Mouse (Mus musculus) erythroblast, adult 5-6 weeks (primary cell): ENCODE results near the gene Krtap5-4. TPM values are rescaled to one million over a fixed set of nuclear protein-coding genes. Genes with fewer than 3 reads are reported as not detected.
"Not testable (repeated sequence)": the region's sequence is repeated elsewhere in the genome, so short reads cannot be mapped to it uniquely, and the experiment has no call there.

Experiments
- ATAC-seq: replicated peaks from 2 replicates; pipeline ENCODE4 v1.8.0; 2016; ENCODE audit warnings: moderate number of reproducible peaks, mild to moderate bottlenecking, moderate TSS enrichment, inconsistent platforms; ENCODE audit not compliant: poor library complexity, low FRiP score, severe bottlenecking
- total RNA-seq, 2 experiments: library from RNA; stranded (forward) in 1 of 2; stranded (reverse) in 1 of 2; fragments of 150-400 nt in 1 of 2; fragments of 200-764, 138-1000 nt in 1 of 2; gene quantifications; 2 replicates each; pipeline versions ENCODE4 v1.2.3 to v1.2.4; 2015 to 2017; ENCODE audit warnings: low replicate concordance in 2 of 2

The Krtap5-4 gene
- not detected in 2 replicates for total RNA-seq (2015; ENCODE audit: low replicate concordance)
- not detected in 2 replicates for total RNA-seq (2017; ENCODE audit: low replicate concordance)

DNA sequence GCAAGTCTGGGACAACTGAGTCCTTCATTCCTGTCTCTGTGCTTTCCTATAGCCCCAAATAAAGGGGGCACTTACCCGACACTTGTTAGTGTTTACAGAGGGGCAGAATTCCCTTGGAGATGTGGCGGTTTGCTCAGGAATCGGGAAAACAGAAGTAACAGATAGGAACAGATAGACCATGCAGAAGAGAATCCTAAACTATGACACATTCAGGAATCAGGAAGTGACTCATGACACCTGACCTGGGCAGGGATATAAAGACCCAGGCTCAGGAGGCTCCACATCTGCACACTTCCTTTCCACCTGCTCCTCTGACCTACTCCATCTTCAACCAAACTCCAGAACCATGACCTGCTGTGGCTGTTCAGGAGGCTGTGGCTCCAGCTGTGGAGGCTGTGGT is at the start of gene Krtap5-4:
TSS of gene Krtap5-4 (plus strand) at position 301 of the 400 bp plus-strand sequence.
- no peak for ATAC-seq

- no peak for ATAC-seq
These were observed 47.8 kb upstream of the Krtap5-4 start for GRCm38 (mm10) chr7:142255517-142255916.

DNA sequence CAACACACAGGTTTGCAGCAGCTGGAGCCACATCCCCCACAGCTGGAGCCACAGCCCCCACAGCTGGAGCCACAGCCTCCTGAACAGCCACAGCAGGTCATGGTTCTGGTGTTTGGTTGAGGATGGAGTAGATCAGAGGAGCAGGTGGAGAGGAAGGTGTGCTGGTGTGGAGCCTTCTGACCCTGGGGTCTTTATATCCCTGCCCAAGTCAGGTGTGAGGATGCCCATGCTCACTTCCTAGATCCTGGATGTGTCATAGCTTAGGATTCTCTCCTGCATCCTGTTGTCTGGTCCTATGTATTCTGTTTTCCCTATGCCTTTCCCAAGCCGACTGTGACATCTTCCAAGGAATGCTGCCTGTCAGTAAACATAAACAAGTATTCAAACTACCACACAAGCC is 45.1 kb upstream of the Krtap5-4 start, which contains the start of gene Gm2431:
TSS of gene Gm2431 (minus strand) at position 101 of the 400 bp plus-strand sequence.
- ATAC-seq = not testable (repeated sequence)

DNA sequence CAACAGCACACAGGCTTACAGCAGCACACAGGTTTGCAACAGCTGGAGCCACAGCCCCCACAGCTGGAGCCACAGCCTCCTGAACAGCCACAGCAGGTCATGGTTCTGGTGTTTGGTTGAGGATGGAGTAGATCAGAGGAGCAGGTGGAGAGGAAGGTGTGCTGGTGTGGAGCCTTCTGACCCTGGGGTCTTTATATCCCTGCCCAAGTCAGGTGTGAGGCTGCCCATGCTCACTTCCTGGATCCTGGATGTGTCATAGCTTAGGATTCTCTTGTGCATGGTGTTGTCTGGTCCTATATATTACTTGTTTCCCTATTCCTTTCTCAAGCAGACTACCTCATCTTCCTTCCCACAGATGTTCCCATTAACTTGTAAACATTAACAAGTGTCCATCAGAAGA is 29.1 kb upstream of the Krtap5-4 start, which contains the start of gene Gm4559:
TSS of gene Gm4559 (minus strand) at position 101 of the 400 bp plus-strand sequence.
- ATAC-seq = not testable (repeated sequence)

DNA sequence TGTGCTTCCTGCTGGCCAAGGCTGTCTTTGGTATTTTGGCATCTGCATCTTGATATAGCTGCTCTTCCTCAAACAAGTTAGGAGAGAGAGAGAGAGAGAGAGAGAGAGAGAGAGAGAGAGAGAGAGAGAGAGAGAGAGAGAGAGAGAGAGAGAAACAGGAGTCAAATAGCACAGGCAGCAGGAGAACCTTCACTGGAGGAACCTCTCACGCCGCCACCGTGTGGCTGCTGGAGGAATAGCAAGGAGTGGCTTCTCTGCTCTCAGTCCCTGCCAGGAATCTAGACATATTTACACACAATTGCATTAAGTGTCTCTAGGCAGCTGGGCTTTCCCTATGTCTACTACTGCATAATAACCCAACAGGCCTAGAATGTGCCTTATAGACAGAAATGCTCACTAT is 25.2 kb upstream of the Krtap5-4 start:
- ATAC-seq = peak; percentile 78

GRCm38 (mm10) chr7:142279291-142279690 is 24.1 kb upstream of the Krtap5-4 start:
- ATAC-seq = not testable (repeated sequence)

- not testable (repeated sequence) for ATAC-seq
These were observed 20.5 kb upstream of the Krtap5-4 start for GRCm38 (mm10) chr7:142282847-142283246.

GRCm38 (mm10) chr7:142284023-142284591 is 19.2 kb upstream of the Krtap5-4 start:
- ATAC-seq = 0 out of 2 replicates have a peak, but pooled peaks have one; percentile 24

DNA sequence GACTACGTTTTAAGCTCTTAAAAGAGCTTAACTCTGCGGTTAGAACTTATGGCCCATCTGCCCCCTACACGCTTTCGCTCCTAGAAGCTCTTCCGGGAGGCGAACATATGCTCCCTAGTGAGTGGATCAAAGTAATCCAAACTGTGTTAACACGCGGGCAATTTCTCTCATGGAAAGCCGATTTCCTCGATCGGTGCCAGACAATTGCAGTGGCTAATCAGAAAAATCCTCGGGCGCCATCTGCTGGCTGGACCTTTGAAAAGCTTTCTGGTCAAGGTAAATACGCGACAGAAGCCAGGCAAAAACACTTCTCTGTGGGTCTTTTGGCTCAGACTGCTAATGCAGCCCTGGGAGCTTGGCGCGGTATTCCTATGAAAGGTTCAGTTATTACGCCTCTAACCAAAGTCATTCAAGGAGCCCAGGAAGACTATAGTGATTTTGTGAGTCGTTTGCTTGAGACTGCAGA is 18.7 kb upstream of the Krtap5-4 start:
- peak; percentile 66 for ATAC-seq

DNA sequence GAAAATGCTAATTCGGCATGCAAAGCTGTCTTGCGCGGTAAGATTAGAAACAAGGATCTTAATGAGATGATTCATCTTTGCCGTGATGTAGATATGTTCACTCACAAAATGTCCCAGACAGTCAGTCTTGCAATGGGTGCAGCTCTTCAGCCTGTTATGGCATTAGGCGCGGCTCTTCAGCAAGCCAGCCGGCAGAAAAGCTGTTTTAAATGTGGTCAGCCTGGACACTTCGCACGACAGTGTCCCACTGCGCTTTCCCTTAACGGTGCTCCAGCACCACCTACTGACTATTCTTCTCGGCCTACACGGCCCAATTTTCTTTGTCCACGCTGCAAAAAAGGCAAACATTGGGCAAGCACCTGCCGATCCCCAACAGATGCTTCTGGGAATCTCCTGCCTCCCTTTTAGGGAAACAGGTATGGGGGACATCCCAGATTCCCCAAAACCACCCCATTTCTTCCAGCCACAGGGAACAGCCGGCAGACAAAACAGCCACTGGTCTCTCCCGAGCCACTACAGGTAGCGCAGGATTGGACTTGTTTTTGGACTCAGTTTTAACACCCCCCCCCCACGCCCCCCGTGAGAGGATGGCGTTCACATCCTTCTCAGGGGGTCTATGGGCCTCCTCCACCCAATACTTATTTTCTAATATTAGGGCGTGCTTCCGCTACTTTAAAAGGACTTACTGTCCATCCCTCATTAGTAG is 18.1 kb upstream of the Krtap5-4 start:
- ATAC-seq = no peak

DNA sequence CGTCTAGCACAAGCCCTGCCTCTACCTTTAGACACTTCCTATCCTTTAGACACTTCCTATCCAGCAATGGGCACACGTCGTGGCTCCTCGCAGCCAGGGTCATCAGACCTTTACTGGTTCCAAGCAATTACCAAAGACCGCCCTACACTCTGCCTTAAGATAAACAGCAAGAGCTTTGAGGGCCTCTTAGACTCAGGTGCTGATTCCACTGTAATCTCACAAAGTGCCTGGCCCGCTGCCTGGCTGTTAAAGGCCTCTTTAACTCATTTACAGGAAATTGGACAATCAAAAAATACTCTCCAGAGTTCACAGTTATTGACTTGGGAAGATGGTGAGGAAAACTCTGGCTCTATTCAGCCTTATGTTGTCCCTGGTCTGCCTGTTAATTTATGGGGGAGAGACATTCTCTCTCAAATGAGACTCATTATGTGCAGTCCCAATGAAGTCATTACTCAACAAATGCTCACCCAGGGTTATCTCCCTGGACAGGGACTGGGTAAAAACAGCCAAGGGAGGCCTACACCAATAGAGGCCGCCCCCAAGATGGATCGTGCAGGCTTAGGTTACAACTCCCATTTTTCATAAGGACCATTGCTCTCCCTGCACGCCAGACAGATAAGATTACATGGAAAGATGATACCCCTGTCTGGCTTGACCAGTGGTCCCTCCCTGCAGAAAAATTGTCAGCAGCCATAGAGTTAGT is 17.3 kb upstream of the Krtap5-4 start:
- ATAC-seq = not testable (repeated sequence)

DNA sequence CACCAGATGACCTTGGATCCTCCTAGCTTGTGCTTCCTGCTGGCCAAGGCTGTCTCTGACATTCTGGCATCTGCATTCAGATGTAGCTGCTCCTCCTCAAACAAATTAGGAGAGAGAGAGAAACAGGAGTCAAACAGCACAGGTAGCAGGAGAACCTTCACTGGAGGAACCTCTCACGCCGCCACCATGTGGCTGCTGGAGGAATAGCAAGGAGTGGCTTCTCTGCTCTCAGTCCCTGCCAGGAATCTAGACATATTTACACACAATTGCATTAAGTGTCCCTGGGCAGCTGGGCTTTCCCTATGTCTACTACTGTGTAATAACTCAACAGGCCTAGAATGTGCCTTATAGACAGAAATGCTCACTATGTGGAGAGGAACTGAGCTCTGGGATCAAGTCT is 9.5 kb upstream of the Krtap5-4 start:
- peak; percentile 86 for ATAC-seq

DNA sequence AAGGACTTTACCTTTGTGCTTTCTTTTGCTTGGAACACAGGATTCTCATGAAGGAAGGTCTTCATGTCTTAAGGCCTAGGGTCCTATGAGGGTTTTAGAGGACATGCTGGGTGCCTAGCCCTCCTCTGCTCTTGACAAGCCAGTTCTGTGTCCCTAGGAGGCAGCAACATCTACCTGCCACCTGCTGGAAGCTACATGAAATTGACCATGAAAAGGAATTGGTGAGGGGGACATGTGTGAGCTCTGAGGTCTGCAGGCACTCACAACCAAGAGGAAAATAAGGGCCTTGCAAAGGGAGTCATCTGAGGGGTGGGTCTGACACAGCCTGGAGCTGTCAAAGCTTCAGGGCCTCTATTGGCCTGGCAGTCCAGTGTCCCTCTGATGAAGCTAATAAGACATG is 7.9 kb upstream of the Krtap5-4 start:
- 0 out of 2 replicates have a peak, but pooled peaks have one; percentile 26 for ATAC-seq

- ATAC-seq = not testable (repeated sequence)
These were observed 7.2 kb upstream of the Krtap5-4 start for GRCm38 (mm10) chr7:142296108-142296507.

DNA sequence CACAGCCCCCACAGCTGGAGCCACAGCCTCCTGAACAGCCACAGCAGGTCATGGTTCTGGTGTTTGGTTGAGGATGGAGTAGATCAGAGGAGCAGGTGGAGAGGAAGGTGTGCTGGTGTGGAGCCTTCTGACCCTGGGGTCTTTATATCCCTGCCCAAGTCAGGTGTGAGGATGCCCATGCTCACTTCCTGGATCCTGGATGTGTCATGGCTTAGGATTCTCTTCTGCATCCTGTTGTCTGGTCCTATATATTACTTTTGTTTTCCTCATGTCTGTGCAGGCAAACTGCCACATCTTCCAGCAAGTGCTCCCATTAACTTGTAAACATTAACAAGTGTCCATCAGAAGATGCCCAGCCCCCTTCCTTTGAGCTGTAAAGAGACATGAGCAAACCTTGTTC is 6.3 kb upstream of the Krtap5-4 start, which contains the start of gene Krtap5-1:
TSS of gene Krtap5-1 (minus strand) at position 101 of the 400 bp plus-strand sequence.
- not testable (repeated sequence) for ATAC-seq

- ATAC-seq = not testable (repeated sequence)
These were observed 580 bp downstream of the Krtap5-4 start for GRCm38 (mm10) chr7:142303929-142304328.

- no peak for ATAC-seq
These were observed 11.4 kb downstream of the Krtap5-4 start for GRCm38 (mm10) chr7:142314600-142315285.

- ATAC-seq = peak; percentile 44
These were observed 13.2 kb downstream of the Krtap5-4 start for GRCm38 (mm10) chr7:142316558-142316957.

DNA sequence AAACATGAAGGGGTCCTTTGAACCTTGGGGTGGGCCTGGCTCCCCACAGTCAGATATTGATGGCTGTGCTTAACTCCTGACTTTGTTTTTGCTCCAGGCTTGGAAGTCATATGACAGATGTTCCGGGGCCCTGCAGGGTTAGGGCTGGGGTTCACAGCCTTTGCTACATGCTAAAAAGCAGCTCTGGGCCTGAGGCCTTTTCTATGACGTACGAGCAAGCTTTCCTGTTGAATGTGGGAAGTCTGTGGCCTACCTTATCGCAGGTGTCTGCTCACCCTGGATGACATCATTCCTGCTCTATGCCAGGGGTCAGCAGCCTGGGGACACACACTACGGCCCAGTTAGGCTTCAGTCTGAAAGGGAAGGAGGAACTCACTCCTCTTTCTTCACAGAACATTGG is 13.9 kb downstream of the Krtap5-4 start:
- no peak for ATAC-seq

DNA sequence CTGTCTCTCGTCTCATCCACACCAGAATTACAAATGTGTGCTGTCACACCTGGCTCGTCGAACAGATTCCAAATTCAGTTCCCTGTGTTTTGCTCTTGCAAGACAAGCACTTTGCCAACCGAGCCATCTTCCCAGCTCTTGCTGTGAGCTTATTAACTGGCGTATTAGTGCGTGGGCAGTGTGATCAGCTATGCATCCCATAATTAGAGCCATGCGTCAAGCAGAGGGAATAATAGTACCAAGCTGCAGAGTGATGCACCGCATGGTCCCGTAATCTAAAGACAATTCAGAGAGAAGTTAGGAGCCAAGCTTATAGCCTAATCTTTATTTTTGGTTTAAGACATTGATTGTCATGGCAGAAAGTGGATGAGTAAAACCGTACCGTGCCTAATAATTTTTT is 15.8 kb downstream of the Krtap5-4 start:
- ATAC-seq = no peak
